Mouse (Mus musculus) B cell, adult (primary cell): ENCODE data around the gene Ch25h. TPM values are rescaled to one million over a fixed set of nuclear protein-coding genes. Genes with fewer than 3 reads are reported as not detected.

Experiments used
- total RNA-seq: library from RNA; stranded (reverse); gene quantifications from 4 replicates; pipeline ENCODE4 v1.2.4, GENCODE M21; 2023; ENCODE audit not compliant: inconsistent age

Gene Ch25h
- total RNA-seq = not detected in 4 replicates

DNA sequence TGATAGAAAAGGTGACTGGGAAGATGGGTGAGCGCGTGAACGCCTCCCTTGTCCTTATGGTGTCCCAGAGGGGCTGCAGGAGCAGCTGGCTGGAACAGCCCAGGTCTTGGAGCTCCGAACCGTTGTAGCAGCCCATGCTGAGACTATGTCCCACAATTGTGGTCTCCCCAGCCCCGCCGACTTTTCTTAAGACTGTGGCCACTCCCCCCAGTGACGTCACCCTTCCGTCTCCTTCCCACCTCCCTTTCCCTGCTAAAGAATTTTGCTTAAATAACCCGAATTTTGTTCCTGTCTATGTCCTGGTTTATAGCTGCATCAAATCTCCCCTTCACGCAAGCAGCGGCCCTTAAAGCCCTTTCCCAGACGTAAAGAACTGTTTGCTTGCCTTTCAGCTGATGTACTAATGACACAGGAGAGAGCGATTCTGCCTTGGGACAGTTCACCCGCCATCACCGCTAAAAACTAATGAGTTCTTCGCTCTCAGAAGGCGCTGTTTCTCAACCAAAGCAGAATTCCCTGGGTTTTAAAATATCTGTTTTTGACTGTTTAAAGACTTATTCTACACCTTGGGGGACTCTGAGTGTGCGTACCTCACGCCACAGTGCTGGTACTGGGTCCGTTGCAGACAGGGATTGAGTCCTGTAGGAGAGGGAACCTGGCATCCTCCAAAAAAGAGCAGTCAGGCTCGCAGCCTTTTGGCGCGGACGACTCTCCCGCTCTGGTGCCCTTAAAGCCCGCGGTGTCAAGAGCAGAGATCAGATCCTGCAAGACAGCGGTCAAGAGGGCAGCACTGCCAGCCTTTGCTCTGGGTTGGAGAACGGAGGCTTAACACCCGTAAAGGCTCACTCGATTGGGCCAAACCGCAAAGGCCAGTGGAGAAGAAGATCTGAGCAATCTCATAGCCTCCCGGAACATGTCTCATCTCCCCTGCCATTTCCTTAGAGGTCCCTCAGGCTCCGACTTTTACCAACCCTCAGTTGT is at the start of gene Ch25h:
Ch25h (minus strand) TSS at position 174 of the 981 bp plus-strand sequence.

Other genes with a start within 250 kb of the Ch25h start
- gene Acta2, start 219.6 kb downstream of the Ch25h start, total RNA-seq = 0.24 TPM in 1 of 4 replicates, not detected in the others
- gene Fas, start 184.5 kb downstream of the Ch25h start, total RNA-seq = 2.0 to 4.0 TPM (median 3.0 TPM) in 4 replicates
- 44.1 to 51.9 TPM (median 46.9 TPM) in 4 replicates for gene Lipa, start 52.3 kb upstream of the Ch25h start, total RNA-seq
- gene Ifit2, start 75.5 kb upstream of the Ch25h start, total RNA-seq = 5.4 to 12.0 TPM (median 8.6 TPM) in 4 replicates
- 7.4 to 28.4 TPM (median 16.9 TPM) in 4 replicates for gene Ifit3, start 108.4 kb upstream of the Ch25h start, total RNA-seq
- gene Ifit1bl1, start 126.8 kb upstream of the Ch25h start, total RNA-seq = 2.3 to 6.1 TPM (median 3.9 TPM) in 4 replicates
- 2.7 to 7.4 TPM (median 5.3 TPM) in 4 replicates for gene Ifit3b, start 132.8 kb upstream of the Ch25h start, total RNA-seq
- 0.15 to 0.19 TPM in 2 of 4 replicates, not detected in the others for gene Ifit1bl2, start 165.6 kb upstream of the Ch25h start, total RNA-seq
- 1.9 to 7.6 TPM (median 3.3 TPM) in 4 replicates for gene Ifit1, start 165.7 kb upstream of the Ch25h start, total RNA-seq